Mouse (Mus musculus) urinary bladder, postnatal 14 days (tissue): ENCODE measurements around the gene Tcirg1.

ENCODE experiments used
- DNase-seq: peaks from one replicate; pipeline ENCODE4 v3.0.0; 2021; ENCODE audit warnings: low spot score

The Tcirg1 gene

DNA sequence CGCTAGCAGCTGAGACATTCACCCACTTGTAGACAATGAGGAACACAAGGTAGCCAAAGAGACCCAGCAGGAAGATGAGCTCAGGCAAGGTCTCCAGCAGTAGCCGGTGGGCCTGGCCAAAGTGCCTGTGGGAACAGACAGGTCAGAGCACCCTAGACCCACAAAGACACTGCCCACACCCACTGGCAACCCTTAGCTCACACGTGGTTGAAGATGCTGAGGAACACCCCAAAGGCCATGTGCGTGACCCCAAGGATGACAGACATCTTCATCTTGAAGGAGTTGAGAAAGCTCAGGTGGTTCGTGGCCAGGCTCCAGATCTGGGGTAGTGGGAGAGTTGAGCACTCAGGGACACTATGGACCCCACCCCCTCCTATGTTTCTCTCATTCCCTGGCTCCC, 9.4 kb downstream of the Tcirg1 start:
- DNase-seq = no peak

DNA sequence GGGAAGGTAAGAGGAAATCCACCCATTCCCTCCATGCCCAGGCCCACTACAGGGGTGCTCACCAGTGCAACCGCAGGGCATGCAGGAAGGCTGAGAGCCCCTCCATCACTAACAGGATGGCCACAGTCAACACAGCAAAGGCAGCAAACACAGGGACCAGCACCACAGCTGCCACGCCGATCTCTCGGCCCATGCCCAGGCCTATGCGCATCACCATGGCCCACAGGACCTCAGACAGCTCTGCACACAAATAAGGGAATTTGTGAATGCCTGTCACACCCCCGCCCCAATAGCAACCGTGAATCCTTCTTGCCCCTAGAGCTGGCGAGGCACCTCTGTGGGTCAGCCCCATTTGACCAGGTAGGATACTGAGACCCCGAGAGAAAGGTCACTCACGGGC, 10.7 kb downstream of the Tcirg1 start:
- no peak for DNase-seq

DNA sequence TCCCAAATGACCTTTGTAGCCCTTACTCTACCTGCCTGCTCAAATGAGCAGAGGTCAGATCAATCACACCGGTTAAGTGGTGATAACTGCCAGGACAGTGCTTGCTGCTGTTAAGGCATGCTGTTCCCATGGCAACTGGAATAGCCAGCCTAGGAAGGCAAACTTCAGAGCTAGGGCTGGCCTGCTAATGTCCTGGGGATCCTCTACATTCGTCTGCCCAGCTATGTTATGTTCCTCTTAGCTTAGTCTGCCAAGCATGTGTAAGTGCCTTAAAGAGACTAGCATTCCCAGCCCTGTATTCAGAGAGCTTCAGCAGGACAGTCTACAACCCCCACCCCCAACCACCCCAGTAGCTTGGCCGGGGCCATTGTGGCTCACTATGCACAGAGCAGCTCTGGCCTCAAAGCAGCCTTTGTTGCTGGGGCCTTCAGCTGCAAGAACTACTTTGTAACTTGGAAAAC, 11.7 kb downstream of the Tcirg1 start:
- DNase-seq = no peak

DNA sequence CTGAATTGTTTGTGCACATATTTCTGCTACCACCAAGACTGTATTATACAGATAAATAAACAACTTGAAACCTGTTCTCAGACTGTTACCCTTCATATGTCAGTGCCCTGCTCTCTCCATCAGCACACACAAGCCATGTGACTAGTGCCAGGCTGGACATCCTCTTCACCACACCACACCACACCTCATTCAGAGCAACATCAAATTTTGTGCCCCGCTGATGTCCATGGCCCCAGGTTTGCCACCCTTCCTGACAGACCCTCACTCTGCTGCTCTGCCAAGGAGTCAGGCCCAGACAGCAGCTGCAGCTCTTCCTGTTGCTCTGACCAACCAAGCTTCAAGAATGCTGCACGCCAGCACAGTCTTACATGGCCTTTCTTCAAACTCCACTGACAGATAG, 12.6 kb downstream of the Tcirg1 start:
- DNase-seq = no peak

DNA sequence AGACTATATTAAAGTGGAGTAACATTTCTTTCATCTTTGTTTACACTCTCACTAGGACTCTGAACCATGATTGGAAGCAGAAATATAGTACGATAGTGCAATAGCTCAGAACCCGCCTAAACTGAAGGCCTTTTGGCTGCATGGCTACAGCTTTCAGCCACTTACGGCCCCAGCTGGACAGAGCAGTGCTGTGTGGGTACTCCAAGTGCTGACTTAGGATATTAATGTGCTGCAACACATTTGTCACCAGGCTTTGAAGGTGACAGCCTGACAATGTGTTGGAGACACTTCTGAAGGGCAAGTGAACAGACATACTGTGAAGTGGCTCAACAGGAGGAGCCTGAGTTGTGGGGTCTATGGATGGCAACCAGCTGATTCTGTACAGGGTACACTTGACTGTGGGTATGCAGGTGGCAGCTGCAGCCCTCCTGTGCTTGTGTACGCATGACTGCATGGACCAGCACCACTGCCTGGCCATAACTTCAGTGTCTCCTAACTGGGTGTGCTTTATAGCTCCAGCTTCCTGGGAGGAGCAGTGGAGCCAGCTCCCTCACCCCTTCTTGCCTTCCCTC, 13.3 kb downstream of the Tcirg1 start:
- no peak for DNase-seq

DNA sequence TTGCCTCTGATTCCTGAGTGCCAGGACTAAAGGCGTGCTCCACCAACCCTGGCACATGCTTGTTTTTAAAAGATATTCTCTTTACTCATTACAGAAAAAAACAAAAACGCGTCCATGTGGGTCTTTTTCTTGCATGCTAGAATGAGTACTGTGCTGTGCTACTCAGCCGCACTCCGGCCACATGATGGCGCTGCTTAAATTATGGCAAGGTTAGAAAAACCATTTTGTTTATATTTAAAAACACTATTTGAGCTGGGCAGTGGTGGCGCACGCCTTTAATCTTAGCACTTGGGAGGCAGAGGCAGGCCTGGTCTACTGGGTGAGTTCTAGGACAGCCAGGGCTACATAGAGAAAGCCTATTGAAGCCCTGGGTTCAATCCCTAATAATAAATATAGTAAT, 16.8 kb downstream of the Tcirg1 start:
- no peak for DNase-seq

DNA sequence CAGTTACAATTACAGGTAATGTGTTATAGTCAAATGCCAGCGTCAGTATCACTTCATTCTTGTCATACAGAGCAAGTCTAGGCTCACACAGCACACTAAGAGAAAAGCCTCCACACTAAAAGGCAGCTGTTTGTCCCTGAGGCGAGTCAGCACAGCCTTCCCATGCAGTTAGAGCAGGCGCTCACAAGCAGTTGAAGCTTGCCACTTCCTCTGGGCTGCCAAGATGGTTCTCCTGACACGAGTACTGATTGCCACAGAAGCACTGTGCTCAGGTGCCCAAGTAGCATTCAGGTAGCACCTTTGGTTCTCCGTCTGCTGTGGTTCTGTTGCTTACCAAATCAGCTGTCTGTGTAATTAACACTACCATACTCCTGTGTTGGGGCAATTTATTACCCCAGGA, 17.8 kb downstream of the Tcirg1 start:
- no peak for DNase-seq

DNA sequence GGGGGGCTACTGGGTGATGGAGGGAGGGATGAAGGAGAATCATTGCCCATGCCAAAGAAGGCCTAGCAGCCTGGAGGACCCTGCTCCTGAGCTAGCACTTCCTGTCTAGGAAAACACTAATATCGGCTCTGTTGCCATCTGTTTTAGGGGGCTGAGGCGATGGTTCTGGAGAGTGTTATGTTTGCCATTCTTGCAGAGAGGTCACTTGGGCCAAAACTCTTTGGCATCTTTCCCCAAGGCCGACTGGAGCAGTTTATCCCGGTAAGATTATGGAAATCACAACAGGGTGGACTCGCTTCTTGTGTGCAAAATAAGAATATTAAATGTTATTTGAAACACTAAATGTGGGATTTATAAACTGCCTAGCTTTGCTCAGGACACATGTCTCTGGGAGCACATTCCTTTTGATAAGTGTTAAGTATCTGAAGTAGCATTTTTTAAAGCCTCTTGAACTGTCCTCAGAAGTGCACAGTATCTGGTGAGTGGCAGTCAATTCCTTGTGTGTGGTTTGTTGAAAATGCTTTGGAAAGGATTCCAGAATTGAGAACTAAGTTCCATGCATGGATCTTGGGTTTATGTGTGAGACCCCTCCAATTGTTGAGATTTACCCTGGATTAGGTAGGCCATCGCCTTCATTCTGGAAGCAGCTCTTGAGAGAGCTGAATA, 22.5 kb downstream of the Tcirg1 start:
- no peak for DNase-seq

DNA sequence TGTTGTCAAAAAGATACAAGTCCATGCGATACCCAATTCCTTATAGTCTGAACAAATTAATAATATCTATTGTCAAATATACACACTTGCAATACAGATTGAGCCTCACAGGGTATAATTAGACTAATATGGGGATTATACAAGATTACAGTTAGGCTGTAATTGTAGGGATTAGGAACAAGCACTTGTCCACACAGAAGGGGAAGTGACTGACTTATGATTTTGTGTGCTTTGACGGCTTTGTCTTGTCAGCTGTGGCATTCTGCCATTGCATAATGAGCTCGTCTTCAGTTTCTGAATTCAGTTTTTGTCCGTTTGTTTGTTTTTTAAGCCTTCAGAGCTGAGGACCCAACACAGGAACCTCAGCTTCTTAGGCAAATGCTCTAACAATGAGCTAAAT, 24.7 kb downstream of the Tcirg1 start:
- no peak for DNase-seq

DNA sequence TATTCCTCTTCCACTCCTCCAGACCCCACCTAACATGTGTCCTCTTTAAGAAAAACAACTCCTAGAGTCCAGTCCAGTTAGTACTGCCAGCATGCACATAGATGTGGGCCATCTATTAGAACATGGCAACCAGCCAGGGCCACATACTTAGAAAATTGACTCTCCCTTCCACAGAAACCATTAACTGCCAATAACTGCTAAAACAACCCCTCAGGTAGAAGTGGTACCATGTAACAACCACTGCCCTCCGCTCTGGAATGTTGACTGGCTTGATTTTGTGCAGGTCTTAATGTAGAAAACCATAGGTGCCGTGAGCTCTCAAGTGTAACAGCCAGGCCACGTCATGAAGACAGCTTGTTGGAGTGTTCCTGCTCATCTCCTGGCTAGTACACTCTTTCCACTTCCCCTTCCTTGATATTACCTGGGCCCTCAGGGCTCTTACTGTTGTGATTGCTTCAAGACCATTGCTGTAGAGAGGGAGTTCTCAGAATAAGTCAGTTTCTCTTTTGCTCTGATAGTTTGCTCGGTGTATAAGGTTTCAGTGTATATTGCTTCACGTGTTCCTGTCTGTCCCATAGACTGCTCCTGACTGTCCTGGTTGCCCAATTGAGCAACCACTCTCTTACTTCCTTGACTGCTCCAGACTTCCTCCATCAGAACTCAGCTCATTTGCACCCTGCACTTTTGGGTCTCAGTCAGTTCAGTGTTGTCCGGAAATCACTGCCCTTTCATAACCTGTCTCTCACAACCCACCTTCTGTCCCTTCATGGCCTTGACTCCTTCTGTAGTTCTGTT, 26.7 kb downstream of the Tcirg1 start:
- DNase-seq = no peak

DNA sequence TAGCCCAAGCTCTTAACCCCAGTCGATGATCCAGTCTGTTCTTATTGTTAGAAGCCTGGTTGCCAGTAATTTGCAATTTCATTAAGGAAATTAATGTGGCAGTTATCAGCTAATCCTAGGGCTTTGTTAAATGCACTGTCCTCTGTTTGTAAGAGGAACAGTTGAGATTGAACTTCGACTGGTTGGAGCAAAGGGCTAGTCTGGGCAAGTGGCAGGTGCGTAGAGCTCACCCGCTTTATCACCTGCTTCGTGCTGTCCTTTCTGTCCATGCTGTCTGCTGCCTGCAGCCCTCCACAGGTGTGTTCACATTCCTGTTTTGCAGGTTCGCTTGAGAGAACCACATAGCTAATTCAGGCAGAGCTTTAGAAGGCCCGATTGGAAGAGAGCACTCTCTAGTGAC, 31.9 kb downstream of the Tcirg1 start:
- peak; percentile 29 for DNase-seq

DNA sequence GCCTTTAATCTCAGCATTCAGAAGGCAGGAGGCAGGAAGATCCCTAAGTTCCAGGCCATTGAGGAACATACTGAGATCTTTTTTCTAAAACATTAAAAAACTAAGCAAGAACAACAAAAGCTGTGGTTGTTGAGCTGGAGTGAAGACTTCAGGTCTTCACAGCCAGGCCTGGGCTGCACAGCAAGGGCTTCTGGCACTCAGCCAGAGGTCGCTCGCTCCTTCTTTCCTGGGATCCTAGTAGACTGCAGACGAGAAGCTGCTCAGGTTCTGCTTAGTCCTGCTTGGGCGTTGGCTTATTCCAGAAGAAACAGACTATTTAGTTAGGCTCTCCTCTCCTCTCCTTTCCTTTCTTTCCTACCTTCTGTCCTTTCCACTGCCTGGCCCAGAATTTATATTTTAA, 34.6 kb downstream of the Tcirg1 start:
- DNase-seq = no peak

DNA sequence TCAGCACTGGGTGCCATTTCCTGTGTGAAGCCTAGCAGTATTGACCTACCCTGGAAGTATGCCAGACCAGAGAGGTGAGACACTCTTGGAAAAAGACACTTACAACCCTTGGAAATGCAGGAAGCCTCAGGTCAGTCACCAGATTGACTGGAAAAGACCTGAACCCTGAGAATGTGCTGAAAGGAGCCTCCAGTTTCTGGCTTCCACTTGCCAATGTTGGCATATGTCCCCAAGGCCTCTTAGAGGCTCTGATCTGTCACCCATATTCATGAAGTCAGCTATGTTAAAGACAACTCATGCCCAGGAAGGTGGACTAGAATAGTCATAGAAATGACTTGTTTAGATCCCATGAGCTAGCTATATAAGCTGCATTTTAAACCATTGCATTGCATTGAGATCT, 35.5 kb downstream of the Tcirg1 start:
- no peak for DNase-seq

DNA sequence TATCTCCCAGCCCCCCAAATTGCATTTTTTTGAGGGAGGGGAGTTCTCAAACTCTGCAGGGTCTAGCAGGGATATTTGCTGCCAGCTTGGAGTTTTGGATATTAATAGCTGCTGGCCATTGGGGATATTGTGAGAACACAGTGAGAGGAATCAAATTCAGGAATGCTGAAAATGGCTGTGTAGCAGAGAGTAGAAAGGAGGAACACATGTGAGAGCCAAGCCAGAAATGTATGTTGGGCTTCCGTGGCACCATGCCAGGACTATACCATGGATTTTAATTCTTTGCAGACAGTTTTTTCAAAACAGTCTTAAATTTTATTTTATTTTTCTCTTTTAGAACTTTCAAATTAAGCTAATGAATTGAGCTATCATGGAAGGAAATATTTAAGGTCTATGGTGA, 38.6 kb downstream of the Tcirg1 start:
- DNase-seq = no peak

DNA sequence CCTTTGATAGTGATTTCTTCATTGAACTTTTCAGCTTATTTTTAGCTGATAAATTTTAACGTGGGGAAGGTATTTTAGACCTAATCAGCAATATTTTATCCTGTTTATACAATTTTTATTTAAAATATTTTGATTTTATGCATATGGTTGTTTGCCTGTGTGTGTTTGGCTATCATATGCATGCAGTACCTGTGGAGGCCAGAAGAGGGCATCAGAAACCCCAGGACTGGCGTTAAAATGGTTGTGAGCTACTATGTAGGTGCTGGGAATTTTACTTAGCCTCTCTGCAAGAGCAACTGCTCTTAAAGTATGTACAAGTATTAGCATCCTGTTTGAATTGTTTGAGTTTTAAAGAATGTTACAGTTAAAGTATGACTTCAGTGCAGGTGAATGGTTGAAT, 42.0 kb downstream of the Tcirg1 start:
- DNase-seq = no peak

DNA sequence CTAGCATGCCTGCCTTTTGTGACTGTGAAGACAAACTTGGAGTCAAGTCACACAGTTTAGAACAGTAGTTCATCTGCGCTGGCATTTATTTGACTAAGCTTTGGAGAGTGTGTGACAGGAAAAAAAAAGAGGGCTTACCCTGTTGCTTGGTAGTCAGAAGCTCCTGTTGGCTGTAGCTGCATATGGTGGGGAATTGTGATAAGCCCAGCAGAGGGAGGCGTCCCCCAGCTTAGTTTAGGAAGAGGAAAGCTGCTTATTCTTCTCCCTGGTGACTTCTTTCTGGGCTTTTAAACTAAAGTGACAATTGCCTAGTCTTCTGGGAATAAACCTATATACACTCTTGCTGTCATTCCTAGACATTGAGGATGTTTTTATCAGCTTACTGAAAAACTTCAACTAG, 44.2 kb downstream of the Tcirg1 start:
- DNase-seq = no peak

DNA sequence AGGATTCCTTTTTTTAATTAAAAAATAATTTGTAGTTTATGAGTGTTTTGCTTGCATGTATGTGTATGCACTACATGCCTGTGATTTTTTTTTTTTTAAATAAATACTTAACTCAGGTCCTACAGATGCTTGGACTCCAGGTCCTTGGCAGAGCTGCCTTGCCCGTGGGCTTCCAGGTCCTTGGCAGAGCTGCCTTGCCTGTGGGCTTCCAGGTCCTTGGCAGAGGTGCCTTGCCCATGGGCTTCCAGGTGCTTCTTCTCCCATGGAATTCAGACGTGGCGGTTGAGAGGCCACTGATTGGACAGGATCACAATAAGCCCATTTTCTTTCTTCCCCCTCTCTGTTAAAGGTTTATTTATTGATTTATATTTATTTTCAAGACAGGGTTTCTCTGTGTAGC, 49.7 kb downstream of the Tcirg1 start:
- no peak for DNase-seq

DNA sequence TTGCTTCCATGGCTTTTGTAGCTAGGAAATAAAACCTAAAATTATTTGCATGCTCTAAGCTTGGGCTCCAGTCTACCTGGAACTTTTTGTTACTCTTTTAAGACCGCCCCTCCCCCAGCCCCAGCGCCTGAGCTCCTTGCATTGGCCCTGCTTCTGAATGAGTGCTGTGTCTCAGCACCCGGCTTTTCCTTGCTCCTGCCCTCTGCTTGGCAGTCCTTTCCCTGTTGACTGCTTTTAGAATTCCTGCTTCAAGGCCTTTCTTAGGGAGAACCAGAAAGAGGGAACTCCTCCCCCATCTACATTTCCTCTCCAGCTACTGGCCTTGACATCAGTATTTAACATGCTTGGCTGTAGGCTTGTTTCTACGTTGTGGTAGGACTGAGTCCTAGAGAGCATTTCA, 51.3 kb downstream of the Tcirg1 start:
- DNase-seq = no peak

DNA sequence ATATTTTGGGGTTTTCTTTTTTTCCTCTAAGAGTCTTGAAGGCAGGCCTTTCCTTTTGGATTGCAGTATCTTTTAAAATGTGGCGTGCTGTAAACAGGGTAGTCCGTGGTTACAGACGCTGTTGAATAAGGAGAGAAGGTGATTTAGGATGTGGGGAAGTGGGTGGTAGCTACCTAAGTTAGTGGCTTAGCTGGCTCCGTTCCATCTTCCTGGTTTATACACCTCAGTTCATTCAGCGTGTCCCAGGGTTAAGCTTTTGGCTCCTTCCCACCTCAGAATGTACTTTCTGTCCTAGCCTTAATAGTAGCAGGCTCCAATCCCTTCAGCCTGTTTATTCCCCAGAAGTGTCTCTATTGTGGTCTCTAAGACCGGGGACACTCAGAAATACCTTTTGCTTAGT, 51.8 kb downstream of the Tcirg1 start:
- DNase-seq = peak; percentile 35

DNA sequence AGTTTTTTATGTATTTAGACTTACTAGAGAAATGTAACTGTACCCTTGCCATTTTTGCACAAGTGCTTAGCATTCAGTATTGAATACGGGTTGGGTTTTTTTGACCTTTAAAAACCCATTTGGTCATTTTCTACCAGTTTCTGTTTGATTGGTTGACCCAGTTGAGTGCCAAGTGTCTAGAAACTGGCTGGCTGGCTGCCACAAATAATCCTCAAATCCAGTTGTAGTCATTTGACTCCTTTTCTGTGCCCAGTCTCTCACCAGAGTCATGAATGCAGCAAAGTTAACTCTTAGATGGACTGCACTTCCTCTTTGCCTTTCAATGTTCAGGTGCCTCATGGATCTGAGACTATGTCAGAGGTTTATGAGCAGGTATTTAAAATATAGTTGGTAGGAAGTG, 53.0 kb downstream of the Tcirg1 start:
- DNase-seq = no peak

DNA sequence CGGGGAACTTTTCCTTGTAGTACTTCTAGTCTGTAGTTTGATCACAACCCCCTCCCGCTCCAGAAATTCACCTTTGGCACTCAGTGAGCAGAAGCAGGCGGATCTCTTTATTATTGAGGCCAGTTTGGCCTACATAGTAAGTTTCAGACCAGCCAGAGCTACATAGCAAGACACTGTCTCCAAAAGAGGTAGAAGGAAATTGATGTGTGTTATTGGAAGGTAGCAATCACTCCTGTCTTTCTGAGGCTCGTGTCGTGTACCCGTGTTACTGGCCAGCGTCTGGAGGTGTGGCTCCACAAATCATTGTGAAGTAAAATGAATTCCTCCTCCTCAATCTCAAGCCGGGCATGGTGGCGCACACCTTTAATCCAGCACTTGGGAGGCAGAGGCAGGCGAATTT, 53.8 kb downstream of the Tcirg1 start:
- DNase-seq = no peak

DNA sequence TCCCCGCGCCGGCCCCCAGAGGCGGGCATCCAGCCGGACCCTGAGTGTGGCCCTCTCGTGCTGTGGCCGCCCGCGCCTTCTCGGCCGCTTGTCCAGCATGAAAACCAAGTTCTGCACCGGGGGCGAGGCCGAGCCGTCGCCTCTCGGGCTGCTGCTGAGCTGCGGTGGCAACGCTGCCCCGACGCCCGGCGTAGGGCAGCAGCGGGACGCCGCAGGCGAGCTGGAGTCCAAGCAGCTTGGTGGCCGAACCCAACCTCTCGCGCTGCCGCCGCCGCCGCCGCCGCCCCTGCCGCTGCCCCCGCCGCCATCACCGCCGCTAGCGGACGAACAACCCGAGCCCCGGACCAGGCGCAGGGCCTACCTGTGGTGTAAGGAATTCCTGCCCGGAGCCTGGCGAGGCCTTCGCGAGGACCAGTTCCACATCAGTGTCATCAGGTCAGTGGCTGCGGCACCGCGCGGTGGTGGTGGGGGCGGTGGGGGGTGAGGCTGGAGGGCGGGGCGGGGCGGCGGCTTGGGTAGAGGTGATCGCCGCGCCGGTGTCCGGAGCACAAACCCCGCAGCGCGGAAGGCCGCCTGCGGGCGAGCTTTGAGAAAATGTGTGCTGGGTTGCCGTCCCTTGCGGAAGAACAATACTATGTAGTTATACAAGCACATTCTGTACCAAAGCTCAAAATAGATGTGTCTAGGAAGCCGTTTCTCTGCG, 54.8 kb downstream of the Tcirg1 start:
- DNase-seq = peak; percentile 53

DNA sequence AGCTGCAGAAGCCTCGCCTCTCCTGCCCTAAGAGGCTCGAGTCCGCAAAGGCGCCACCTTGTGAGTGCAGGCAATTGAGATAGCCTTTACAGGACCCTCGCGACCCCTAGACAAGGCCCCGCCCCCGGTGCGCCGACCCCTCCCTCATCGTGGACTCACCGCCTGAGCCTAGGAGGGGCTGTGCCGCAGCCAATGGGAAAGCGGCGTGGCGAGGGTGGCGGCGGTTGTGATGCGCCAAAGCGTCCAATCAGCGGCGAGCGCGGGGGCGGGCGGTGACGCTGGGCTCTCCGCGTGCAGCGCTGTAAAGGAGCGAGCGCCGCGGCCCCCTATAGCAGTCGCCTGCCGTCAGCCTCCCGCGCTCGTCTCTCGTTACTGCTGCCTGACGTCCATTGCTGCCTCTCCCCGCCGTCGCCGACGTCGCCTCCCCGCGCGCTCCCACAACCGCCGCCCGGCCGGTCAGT, 55.4 kb downstream of the Tcirg1 start, which contains the start of gene Chka:
Gene Chka (plus strand): TSS at position 272 of the 461 bp plus-strand sequence.
- DNase-seq = peak; percentile 98
